Mouse (Mus musculus) granulocyte monocyte progenitor cell, adult 5-6 weeks (primary cell): ENCODE measurements around the gene Wdr75. TPM values are rescaled to one million over a fixed set of nuclear protein-coding genes. Genes with fewer than 3 reads are reported as not detected.

Source experiments
- ATAC-seq: replicated peaks from 2 replicates; pipeline ENCODE4 v1.8.0; 2016; ENCODE audit warnings: mild to moderate bottlenecking, moderate TSS enrichment, inconsistent platforms; ENCODE audit not compliant: poor library complexity, severe bottlenecking
- total RNA-seq, 2 experiments: library from RNA; stranded (forward) in 1 of 2; stranded (reverse) in 1 of 2; fragments of 200-712, 200-1000 nt in 1 of 2; fragments of >200 nt in 1 of 2; fragmentation: Nextera tagmentation in 1 of 2; gene quantifications; 2 replicates each; pipeline ENCODE4 v1.2.3; 2014 to 2017

The Wdr75 gene
- total RNA-seq (2014; fragmentation: Nextera tagmentation): 87.2 and 136 TPM in 2 replicates
- 102 and 114 TPM in 2 replicates for total RNA-seq (2017)

DNA sequence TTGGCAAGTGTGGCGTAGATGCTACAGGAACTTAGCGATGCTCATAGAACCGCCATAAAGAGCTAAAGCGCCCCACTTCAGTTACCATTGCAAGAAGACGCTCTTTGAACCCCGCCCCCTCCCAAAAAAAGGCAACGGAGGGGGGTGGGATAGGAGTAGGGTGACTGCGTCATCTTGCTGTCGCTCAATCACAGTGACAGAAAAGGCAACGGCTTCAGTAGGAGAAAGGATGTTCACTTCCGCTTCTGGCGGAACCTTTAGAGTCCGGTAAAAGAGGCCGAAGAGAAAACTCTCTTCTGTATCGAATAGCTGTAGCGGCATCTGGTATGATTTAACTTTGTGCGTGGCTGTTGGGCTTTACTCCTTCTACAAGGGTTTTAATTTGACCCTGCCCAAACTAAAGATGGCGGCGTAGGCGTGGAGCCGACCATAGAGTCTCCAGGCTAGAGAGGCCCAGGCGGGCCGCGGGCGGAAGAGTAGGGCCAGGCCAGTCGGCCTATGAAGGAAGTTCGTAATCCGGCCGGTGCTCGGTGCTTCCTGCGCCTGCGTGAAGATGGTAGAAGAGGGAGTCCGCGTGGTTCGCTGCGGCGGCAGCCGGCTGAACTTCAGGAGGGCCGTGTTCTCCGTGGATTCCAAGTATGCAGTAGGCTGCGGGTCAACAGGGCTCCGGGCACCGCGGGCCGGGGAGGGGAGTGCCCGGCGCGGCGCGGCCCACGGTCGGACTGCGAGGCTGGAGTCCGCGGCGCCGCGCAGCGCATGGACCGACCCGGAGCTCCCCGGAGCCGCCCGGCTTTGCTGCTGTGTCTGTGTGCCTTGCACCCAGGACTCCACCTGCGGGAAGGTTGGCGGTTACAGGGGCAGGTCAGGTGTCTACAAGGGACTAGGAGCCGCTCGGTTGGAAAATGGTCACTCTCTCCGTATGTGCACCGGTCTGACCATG, at the start of gene Wdr75:
TSS of gene Wdr75 (plus strand) at position 198 of the 940 bp plus-strand sequence.
- peak; percentile 97 for ATAC-seq

DNA sequence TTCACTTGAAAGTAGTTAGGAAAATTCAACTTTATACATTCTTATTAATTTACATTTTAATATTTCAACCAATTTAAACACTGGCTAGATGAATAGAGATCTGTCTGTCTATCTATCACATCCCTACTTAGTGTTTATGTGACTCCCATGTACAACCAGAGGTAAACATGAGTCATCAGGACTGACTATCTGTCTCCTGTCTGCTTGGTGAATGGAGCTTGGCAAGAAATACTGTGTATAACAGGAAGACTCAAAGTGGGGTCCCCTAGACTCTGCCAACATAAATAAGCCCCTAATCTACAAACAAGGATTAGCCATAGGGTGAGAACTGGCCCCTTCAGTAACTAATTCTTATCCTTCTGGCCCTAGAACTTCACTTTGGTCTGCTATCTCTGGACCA, 39.1 kb upstream of the Wdr75 start:
- no peak for ATAC-seq

DNA sequence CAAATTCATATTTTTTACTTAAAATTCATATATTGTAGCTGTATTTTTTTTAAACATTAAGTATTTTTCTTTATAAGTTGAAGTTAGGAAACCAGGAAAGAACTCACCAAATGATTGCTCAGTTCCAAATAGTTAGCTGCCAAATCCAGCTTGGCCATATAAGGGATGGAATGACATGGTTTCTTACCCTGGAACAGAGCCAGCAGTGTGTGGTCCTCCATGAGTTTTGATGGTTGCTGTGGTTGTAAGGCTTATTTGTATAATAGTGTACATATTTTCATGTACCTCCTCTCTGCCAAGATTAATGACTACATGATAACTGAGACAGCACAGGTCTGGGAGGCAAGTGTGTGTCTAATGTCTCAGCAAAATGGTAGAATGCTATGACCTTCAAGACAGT, 38.3 kb upstream of the Wdr75 start:
- no peak for ATAC-seq

DNA sequence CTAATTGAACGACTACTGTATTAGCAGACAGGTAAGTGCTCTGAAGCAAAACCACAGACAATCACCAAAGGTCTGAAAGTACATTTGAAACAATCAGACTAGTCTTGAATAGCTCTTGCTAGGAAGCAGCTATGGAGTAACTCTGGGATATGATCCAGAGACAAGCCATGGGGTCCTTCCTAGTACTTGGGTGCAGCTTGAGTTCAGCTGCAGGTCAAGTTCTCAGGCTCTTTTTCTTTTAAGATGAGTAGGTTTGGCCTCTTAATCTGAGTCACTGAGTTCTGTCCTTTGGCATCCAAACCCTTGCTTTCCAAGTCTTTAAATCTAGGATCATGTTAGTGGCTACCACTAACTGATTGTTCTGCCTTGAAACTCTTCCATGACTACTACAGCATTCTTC, 37.0 kb upstream of the Wdr75 start:
- no peak for ATAC-seq

DNA sequence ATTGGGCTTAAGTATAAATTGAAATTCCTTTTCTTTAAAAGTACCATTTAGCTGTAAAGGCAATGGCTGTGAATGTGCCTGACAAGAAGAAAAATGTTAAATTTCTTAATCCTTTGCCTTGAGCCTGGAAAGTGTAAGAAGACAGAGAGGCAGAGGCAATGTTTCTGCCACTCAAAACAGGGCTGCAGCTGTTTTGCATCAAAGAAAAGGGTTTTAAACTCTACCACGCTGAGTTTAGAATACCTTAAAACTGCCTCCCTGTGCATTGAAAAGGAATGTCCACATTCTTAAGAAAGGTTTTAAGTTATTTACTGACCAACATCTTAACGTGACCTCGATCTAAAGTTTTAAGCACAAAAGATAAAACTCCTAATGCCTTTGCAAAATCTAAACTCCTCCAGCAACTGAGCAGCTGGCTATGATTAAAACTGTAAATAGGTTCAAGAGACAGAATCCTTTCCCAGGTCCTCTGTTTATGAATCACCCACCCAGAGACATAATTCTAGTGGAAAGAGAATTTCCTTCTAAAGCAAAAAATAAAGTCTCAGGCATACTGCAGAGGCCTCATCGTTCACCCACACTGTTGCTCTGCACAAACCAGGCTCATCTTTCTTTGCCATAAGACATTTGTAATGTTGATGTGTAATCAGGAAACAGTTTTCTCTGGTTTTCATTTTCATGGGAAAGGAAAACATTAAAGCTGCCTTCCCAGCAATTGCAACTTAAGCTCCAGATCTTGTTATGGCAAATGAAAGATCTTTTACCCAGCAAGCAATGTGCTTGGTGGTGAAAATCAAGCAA, 34.1 kb upstream of the Wdr75 start:
- ATAC-seq: no peak

GRCm38 (mm10) chr1:45761468-45761795, 33.5 kb upstream of the Wdr75 start:
- no peak for ATAC-seq

DNA sequence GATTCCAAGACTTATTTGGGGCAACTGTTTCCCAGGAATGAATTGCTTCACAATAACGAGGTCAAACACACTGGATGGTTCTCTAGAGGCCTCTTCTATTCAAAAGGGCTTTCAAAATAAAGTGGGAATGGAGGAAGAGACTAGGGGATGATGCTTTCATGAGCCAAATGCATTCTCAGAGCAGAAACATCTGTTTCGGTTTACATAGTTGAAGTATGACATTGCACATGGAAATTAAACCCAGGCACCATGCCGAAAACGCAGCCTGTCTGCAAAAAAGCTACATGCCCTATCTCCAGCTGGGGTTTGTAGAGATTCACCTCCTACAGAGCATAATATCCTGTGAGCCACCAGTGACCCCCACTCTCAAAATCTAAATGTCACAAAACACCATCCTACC, 29.3 kb upstream of the Wdr75 start:
- ATAC-seq: no peak

DNA sequence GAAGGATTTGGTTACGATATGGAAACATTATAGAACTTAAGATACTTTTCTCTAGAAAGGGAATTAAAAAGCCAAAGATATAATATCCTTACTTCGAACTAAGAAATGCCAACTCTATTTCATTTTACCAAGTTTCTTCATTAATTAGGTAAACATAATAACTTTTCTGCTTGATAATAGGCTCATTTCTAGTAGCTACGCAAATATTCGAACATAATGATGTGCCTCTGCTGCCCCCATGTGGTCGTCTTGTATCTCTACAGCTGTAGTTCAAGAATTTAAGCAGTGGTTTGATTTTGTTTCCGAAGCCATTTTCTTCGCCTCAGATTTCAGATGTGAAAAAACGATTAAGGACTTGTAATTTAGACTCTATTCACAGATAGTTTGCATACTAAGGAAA, 28.8 kb upstream of the Wdr75 start:
- ATAC-seq: peak; percentile 70

GRCm38 (mm10) chr1:45767533-45767932, 27.4 kb upstream of the Wdr75 start:
- ATAC-seq: no peak

DNA sequence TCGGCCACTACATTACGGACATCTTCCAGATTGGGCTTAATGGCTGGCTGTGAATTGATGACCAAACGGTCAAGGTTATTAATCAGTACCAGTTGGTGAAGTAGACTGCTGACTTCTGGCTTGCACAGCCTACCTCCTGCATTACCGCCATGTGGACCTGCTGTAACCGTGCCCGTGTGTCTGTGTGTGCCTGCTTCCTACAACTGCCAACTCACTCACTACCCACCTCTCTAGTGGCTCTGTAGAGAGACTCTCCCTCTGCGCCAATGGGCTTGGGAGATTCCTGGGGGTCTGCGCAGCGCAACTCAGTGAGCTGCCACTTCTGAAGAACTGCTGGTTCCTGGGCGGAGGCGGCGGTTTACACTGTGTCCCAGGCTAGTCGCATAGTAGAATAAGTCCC, 25.6 kb upstream of the Wdr75 start:
- no peak for ATAC-seq

GRCm38 (mm10) chr1:45770051-45770450, 24.9 kb upstream of the Wdr75 start:
- ATAC-seq: no peak

DNA sequence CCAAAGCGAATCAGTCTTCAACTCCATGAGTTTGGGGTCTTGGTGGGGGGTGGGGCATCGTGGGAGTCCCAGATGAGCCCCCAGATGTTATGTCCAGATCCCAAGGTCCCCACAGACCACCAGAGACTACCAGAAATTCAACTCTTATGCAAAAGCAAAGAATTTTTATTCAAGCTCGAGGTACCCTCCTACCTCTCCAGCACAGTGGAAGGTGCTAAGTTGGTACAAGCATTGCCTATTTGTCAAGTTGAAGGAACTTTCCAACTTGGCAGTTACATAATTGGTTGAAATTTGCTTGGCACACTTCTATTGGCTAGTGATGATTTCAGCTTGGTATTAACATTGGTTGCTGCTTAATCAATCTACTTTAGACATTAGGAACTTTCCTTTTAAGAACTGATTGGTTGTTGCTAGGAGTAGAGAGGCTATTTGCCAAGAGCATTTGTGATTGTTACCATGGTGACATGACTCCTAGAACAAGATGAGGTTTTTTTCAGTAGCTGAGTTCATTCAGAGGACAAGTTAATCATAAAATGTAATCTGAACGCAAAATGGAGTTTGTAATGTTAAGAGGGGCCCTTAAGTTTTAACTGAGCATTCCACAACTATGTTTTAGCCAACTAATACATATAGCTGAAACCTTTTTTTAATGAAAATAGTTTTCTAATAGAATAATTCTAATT, 14.2 kb upstream of the Wdr75 start:
- no peak for ATAC-seq

- ATAC-seq: peak; percentile 96
Measured at GRCm38 (mm10) chr1:45816889-45817288, 21.9 kb downstream of the Wdr75 start.

GRCm38 (mm10) chr1:45818564-45818963, 23.6 kb downstream of the Wdr75 start:
- ATAC-seq: no peak

- no peak for ATAC-seq
Measured at GRCm38 (mm10) chr1:45824441-45824840, 29.5 kb downstream of the Wdr75 start.

- ATAC-seq: peak; percentile 84
Measured at GRCm38 (mm10) chr1:45825140-45825539, 30.2 kb downstream of the Wdr75 start.

DNA sequence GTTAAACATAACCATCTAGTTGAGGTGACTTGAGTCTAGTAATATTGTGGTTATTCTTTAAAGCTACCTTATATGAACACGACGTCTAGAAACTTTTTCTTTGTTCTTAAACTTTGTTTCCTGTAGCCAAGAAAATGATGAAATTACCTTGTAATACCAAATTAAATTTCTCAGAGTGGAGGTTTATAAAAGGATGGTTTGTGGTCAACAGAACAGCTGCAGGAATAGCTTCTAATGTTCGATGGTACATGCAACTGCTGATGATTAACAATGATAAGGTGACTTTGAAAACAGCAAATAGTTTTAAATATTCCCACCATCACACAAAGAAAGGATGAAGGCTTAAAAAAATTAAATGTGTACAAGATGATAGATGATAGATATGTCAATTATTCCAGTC, 30.7 kb downstream of the Wdr75 start:
- no peak for ATAC-seq

- ATAC-seq: peak; percentile 59
Measured at GRCm38 (mm10) chr1:45826148-45826547, 31.2 kb downstream of the Wdr75 start.

- peak; percentile 61 for ATAC-seq
Measured at GRCm38 (mm10) chr1:45826796-45827195, 31.8 kb downstream of the Wdr75 start.

GRCm38 (mm10) chr1:45830453-45831206, 35.7 kb downstream of the Wdr75 start:
- no peak for ATAC-seq
